Mouse (Mus musculus): Measurements from ENCODE around the gene Tmem11.
A peak's percentile ranks its signal among the peaks of the same experiment; 100 is the strongest.

Gene Tmem11

GRCm38 (mm10) chr11:60878675-60879294 lies at the start of gene Tmem11:
TSS of gene Tmem11 (minus strand) at chr11:60879272.
- DNase-seq (ENCODE audit: low spot score) = peak; percentile 98

- peak; percentile 98 for DNase-seq (ENCODE audit: low spot score)
These were observed 48.2 kb upstream of the Tmem11 start for GRCm38 (mm10) chr11:60927264-60927663.

GRCm38 (mm10) chr11:60924981-60925380 lies 45.9 kb upstream of the Tmem11 start:
- no peak for DNase-seq (ENCODE audit: low spot score)

GRCm38 (mm10) chr11:60924498-60924897 lies 45.4 kb upstream of the Tmem11 start:
- DNase-seq (ENCODE audit: low spot score) = no peak

- no peak for DNase-seq (ENCODE audit: low spot score)
These were observed 43.9 kb upstream of the Tmem11 start for GRCm38 (mm10) chr11:60922964-60923363.

GRCm38 (mm10) chr11:60922195-60922594 lies 43.1 kb upstream of the Tmem11 start:
- DNase-seq (ENCODE audit: low spot score) = no peak

GRCm38 (mm10) chr11:60920021-60920420 lies 40.9 kb upstream of the Tmem11 start:
- no peak for DNase-seq (ENCODE audit: low spot score)

- DNase-seq (ENCODE audit: low spot score) = no peak
These were observed 36.1 kb upstream of the Tmem11 start for GRCm38 (mm10) chr11:60915201-60915600.

- no peak for DNase-seq (ENCODE audit: low spot score)
These were observed 35.4 kb upstream of the Tmem11 start, which contains the start of gene Natd1 for GRCm38 (mm10) chr11:60914491-60914890. TSS of gene Natd1 (minus strand) at chr11:60914750.

- peak; percentile 94 for DNase-seq (ENCODE audit: low spot score)
These were observed 34.5 kb upstream of the Tmem11 start for GRCm38 (mm10) chr11:60913301-60914196.

GRCm38 (mm10) chr11:60912525-60912973 lies 33.5 kb upstream of the Tmem11 start:
- DNase-seq (ENCODE audit: low spot score) = no peak

- no peak for DNase-seq (ENCODE audit: low spot score)
These were observed 30.6 kb upstream of the Tmem11 start for GRCm38 (mm10) chr11:60909626-60910025.

- no peak for DNase-seq (ENCODE audit: low spot score)
These were observed 29.0 kb upstream of the Tmem11 start for GRCm38 (mm10) chr11:60908073-60908472.

GRCm38 (mm10) chr11:60906449-60906848 lies 27.4 kb upstream of the Tmem11 start:
- DNase-seq (ENCODE audit: low spot score) = no peak

- DNase-seq (ENCODE audit: low spot score) = no peak
These were observed 26.5 kb upstream of the Tmem11 start for GRCm38 (mm10) chr11:60905407-60906120.

GRCm38 (mm10) chr11:60903661-60904061 lies 24.6 kb upstream of the Tmem11 start:
- no peak for DNase-seq (ENCODE audit: low spot score)

GRCm38 (mm10) chr11:60902486-60902885 lies 23.4 kb upstream of the Tmem11 start:
- DNase-seq (ENCODE audit: low spot score) = peak; percentile 46

- DNase-seq (ENCODE audit: low spot score) = no peak
These were observed 22.9 kb upstream of the Tmem11 start for GRCm38 (mm10) chr11:60902001-60902400.

- peak; percentile 76 for DNase-seq (ENCODE audit: low spot score)
These were observed 16.8 kb upstream of the Tmem11 start for GRCm38 (mm10) chr11:60895915-60896314.

GRCm38 (mm10) chr11:60890744-60891143 lies 11.7 kb upstream of the Tmem11 start:
- no peak for DNase-seq (ENCODE audit: low spot score)

GRCm38 (mm10) chr11:60890286-60890685 lies 11.2 kb upstream of the Tmem11 start:
- no peak for DNase-seq (ENCODE audit: low spot score)

GRCm38 (mm10) chr11:60889861-60890260 lies 10.8 kb upstream of the Tmem11 start:
- no peak for DNase-seq (ENCODE audit: low spot score)
